Mouse (Mus musculus): Measurements from ENCODE around the gene Fbxw2. TPM values are rescaled to one million over a fixed set of nuclear protein-coding genes. Genes with fewer than 3 reads are reported as not detected.

Gene Fbxw2
- 75.5 TPM for polyA plus RNA-seq (2014; fragmentation: Illumina TruSeq; extraction: RNeasy Lipid Tissue Mini Kit (QIAGEN cat#74804); ENCODE audit: low read depth, low replicate concordance)

GRCm38 (mm10) chr2:34825827-34826459, at the start of gene Fbxw2:
Gene Fbxw2, minus strand, starts transcription at chr2:34826311.

GRCm38 (mm10) chr2:34874816-34875345, 48.8 kb upstream of the Fbxw2 start, which contains the start of gene Psmd5:
Gene Psmd5, minus strand, starts transcription at chr2:34874968.

GRCm38 (mm10) chr2:34874271-34874670, 48.2 kb upstream of the Fbxw2 start, which contains the start of gene Cutal:
Gene Cutal, plus strand, starts transcription at chr2:34874396.

GRCm38 (mm10) chr2:34832766-34833457, 6.8 kb upstream of the Fbxw2 start, which contains the start of gene Gm34653:
Gene Gm34653, plus strand, starts transcription at chr2:34833007.

GRCm38 (mm10) chr2:34799357-34800256, 26.5 kb downstream of the Fbxw2 start, which contains the start of gene Rabepk:
Gene Rabepk, minus strand, starts transcription at chr2:34799912.

GRCm38 (mm10) chr2:34771368-34772226, 54.5 kb downstream of the Fbxw2 start, which contains the start of gene Hspa5:
Gene Hspa5, plus strand, starts transcription at chr2:34771970.

GRCm38 (mm10) chr2:34754551-34755358, 71.4 kb downstream of the Fbxw2 start, which contains the start of gene Gapvd1:
Gene Gapvd1, minus strand, starts transcription at chr2:34755232.

Other genes starting within 250 kb of the Fbxw2 start
- gene Gapvd1, start 71.1 kb downstream of the Fbxw2 start, polyA plus RNA-seq (2014; fragmentation: Illumina TruSeq; extraction: RNeasy Lipid Tissue Mini Kit (QIAGEN cat#74804); ENCODE audit: low read depth, low replicate concordance) = 40.8 TPM
- gene Hspa5, start 54.3 kb downstream of the Fbxw2 start, polyA plus RNA-seq (2014; fragmentation: Illumina TruSeq; extraction: RNeasy Lipid Tissue Mini Kit (QIAGEN cat#74804); ENCODE audit: low read depth, low replicate concordance) = 1,091 TPM
- 8.0 TPM for gene Rabepk, start 26.4 kb downstream of the Fbxw2 start, polyA plus RNA-seq (2014; fragmentation: Illumina TruSeq; extraction: RNeasy Lipid Tissue Mini Kit (QIAGEN cat#74804); ENCODE audit: low read depth, low replicate concordance)
- gene Gm34653, start 6.7 kb upstream of the Fbxw2 start, polyA plus RNA-seq (2014; fragmentation: Illumina TruSeq; extraction: RNeasy Lipid Tissue Mini Kit (QIAGEN cat#74804); ENCODE audit: low read depth, low replicate concordance) = not detected
- 71.4 TPM for gene Cutal, start 48.1 kb upstream of the Fbxw2 start, polyA plus RNA-seq (2014; fragmentation: Illumina TruSeq; extraction: RNeasy Lipid Tissue Mini Kit (QIAGEN cat#74804); ENCODE audit: low read depth, low replicate concordance)
- gene Psmd5, start 48.7 kb upstream of the Fbxw2 start, polyA plus RNA-seq (2014; fragmentation: Illumina TruSeq; extraction: RNeasy Lipid Tissue Mini Kit (QIAGEN cat#74804); ENCODE audit: low read depth, low replicate concordance) = 63.2 TPM
- gene Phf19, start 87.7 kb upstream of the Fbxw2 start, polyA plus RNA-seq (2014; fragmentation: Illumina TruSeq; extraction: RNeasy Lipid Tissue Mini Kit (QIAGEN cat#74804); ENCODE audit: low read depth, low replicate concordance) = not detected
- gene Traf1, start 135.5 kb upstream of the Fbxw2 start, polyA plus RNA-seq (2014; fragmentation: Illumina TruSeq; extraction: RNeasy Lipid Tissue Mini Kit (QIAGEN cat#74804); ENCODE audit: low read depth, low replicate concordance) = 2.5 TPM
- gene Hc, start 235.1 kb upstream of the Fbxw2 start, polyA plus RNA-seq (2014; fragmentation: Illumina TruSeq; extraction: RNeasy Lipid Tissue Mini Kit (QIAGEN cat#74804); ENCODE audit: low read depth, low replicate concordance) = 0.28 TPM